Mouse (Mus musculus): Measurements from ENCODE around the gene Nfkb1.

The Nfkb1 gene

DNA sequence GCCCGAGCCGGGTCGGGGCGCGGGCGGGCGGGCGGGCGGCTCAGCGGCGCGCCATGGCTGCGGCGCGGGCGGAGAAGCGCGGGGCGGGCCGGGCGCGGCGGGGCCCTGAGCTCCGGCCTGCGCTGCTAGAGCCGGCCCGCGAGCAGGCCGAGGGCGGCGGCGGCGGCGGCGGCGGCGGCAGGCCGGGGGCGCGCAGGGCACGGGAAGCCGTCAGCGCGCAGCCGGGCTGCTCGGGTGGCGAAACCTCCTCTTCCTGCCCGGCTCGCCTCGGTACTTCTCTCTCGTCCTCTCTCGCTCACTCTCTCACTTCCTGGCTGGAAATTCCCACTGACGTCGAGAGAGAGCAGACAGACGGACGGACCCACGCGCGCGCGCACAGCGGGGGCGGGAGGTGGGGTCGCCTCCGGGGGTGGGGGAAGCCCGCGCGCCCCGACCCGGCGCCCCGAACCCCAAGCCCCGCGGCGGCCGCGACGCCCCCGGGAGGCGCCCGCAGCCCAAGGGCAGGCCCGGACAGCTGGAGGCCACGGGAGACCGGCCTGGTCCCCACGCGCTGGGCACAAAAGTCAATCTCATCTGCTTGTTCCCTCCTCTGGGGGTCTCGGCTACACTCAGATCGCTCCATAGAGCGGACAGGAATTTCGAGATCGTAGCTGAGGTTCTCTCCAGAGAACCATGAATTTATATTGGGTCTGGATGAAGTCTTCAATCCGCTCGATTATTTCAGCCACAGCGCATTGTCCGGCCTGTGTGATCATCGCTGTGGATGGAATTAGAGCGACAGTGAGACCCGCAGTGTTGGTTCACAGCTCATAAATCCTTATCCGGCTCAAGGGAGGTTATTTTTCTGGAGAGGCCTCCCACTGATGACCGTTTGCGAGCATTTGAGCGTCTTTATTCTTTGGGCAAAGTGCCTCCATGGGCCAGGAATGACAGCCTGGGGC lies at the start of gene Nfkb1:
Gene Nfkb1 (minus strand): TSS at position 357 of the 941 bp plus-strand sequence.
- peak; percentile 77 to 81 for DNase-seq

DNA sequence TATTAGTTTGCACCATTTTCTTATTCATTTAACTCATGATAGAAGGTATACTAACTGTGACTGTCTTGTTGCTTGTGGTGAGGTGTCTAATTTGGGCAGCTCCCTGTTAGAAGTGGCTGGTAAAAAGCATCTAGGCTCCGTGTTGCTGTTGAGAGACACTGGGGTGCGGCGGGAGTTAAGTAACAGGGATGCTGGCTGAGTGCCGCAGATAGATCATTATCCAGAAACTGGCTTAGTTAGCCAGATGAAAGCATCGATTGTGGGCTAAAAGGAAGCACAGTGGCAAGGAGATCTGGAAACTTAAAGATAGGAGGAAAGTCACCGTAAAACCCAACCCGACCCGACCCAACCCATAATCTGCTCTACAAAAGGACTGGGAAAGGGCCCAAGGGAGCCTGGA lies 49.4 kb upstream of the Nfkb1 start:
- DNase-seq, result no peak

DNA sequence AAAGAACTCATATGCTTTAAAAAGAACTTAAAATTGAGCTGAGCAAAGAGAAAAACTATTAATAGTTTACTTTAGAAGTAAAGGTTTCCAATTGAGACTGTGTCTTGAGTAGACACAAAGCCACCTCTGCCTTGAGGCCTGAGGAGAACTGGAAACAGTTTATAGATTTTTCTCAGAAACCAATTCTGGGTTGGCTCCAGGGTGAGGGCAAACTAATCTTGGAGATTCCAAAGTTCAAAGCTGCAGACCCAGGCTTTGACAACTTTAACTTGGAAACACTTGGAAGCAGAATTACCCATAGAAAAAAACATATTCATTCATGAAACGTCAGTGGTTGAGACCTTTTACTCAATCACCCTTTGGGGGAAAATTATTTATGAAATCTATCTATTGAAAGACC lies 43.4 kb upstream of the Nfkb1 start:
- DNase-seq, result no peak

DNA sequence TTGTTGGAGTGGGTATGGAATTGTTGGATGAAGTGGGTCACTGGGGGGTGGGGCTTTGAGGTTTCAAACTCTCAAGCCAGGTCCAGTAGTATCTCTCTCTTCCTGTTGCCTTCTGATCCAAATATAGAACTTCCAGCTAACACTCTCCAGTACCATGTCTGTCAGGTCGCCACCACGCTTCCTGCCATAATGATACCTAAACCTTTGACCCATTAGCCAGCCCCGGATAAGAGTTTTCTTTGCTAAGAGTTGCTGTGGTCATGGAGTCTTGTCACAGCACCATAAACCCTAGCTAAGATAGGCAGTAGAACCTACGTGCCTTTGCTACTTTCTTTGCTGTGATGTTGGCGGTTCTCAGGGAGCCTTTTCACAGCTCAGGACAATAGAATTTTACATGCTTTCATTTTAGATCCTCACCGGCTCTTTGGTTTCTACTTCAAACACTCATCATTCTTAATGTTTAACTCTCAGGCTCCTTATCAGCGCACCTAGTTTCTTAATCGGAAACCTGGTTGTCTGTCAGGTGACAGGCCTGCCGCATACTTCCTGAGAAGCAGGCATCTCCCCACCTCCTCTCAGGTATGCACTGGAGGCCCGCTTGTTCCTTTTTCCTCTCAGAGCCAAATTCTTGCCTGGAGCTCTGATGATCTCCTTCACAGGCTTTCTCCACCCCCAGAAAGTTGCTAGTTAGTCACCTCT lies 41.5 kb upstream of the Nfkb1 start:
- DNase-seq, result peak; percentile 58 to 66

DNA sequence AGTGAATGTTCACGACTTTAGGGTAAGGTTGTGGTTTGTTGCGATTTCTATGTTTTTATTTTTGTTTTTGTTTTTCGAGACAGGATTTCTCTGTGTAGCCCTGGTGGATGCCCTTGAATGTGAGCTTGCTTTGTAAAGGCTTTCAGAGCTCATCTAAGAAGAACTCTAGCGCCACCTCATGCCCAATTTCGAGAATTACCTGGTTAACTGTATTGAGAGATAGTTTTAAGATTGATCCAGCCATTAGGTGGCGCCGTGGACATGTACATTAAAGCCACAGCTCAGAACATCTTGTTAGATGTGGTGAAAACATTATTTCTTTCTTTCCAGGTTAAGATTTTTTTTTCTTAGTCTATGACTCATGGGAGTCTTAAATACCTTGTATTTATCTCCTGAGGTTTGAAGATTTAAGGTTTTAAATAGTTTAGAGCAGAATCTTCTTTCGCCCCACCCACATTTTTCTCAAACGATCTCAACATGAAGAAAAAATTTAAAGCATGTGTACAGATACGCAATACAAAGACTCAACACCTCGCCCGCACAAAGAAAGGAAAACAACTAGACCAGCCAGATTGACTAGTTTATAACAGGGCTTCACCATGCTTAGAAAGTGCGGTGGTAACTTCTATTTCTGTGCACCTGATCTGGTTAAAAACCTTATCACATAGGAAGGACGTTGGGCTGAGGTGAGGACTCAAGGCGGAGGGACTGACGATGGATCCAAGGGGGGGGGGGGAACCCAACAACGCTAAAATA lies 40.1 kb upstream of the Nfkb1 start:
- DNase-seq, result peak; percentile 87 to 95

DNA sequence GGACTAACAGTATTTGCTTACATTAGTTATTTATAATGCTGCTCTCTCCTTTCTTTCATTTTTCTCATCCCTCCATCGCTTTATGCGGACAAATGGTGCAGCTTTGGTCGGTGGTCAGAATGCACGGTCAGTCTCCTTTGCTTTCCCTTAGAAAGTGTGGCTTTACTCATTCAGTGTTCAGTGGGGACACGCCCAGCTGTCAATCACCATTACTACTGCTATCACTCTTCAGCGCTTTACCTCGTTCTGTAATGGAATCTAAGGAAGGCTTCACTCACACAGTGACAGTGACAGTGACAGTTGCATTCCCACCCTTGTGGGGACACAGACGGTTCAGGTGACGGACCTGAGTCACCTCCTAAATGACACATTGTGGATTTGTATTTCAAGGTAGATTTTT lies 39.4 kb upstream of the Nfkb1 start:
- no peak for DNase-seq

DNA sequence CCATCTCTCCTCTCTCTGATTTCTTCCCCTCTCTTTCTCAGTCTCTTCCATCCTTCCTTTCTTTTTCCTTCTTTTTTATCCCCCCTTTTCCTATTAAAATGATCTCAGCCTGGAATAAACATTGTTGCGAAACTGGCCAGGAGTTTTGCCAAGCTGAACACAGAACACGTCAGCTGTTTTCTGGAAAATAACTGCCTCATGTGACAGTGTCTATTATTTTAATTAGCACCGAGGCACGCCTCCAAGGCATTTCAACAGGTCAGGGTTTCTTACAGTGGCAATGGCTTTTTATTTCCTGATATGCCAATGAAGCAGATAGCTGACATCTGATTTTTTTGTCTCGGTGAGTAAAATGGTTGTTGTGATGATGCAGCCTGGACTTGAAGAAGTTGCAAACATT lies 38.2 kb upstream of the Nfkb1 start:
- peak; percentile 60 to 67 for DNase-seq

DNA sequence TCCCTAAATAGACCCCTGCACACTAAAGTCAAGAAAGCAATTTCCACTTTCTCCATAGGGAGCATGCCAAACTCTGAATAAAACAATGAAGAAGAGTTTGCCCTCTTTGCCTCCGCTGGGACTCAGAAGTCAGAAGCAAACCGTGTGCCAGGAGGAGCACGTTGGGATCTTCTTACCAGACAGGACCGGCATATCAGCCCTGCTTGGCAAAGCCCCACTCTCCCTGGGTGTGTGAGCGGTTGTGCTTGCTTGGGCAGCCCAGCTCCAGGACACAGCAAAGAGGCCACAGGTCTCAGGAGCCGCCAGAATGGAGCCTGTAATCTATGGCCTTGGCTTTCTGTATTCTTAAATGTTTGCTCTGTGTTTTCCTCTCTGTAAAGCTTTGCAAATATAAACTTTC lies 37.6 kb upstream of the Nfkb1 start:
- no peak for DNase-seq

DNA sequence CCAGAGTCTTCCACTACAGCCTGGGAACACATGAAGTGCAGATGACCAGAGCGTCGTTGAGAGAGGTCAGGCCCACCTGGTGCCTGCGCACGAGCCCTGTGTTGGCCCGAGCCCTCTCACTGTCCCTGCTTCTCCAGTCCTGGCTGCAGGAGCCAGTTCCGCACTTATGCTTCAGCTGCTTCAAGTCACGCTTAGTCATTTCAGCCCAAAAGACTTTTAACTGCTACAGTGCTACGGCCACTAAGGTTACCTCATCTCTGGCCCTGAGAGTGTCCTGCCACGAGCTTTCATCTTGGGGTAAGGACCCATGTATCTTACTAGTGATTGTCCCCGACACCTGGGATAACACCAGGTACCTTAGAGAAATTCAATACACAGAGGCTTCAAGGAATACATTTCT lies 36.0 kb upstream of the Nfkb1 start:
- no peak for DNase-seq

DNA sequence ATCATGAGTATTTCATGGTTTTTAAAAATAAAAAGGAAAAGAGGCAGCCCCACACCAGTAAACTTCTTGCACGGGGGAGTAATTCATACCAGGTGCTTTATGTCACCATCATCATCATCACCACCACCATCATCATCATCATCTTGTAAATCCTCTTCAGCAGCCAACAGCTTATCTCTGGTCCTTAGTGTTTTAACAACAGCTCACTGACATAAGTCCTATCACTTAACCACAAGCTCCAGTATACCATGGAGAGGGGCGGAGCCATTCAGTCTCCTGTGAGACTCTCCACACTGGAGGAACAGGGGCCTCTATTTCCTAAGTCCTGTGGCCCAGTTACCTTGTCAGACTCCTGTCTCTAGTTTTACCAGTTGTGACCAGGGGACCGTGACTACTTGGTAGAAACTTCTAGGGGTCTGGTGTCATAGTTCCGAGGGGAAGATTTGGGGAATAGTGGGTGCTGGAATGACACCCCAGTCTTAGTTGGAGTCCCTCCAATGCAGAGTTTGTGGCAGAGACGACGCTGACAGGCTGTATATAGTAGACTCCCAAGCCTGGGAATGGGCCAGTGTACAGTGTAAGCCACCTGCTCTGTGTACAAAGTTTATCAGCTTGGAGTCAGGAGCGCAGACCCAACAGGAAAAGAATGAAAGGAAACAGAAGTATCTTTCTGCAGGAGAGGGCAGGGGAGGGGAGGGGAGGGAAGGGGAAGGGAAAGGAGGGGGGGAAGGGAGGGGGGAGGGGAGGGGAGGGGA lies 35.4 kb upstream of the Nfkb1 start:
- no peak for DNase-seq

DNA sequence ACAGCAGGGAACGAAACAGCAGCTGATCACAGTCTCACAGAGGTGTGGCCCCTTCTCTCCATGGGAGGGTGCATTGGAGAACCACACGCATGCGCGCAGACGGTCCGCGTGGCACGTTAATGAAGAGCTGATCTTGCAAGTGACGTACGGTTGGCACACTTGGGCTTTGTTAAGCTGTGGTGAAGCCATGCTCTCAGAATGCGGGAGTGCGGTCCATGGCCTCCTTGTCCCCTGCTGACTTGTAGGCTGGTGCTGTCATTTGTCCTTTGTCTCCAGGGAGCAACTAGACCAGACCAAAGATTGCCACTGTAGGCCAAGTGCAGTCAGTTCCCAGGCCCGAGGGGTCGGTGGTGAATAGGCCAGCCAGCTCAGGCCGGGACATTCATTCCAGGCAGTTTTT lies 34.7 kb upstream of the Nfkb1 start:
- DNase-seq, result no peak

DNA sequence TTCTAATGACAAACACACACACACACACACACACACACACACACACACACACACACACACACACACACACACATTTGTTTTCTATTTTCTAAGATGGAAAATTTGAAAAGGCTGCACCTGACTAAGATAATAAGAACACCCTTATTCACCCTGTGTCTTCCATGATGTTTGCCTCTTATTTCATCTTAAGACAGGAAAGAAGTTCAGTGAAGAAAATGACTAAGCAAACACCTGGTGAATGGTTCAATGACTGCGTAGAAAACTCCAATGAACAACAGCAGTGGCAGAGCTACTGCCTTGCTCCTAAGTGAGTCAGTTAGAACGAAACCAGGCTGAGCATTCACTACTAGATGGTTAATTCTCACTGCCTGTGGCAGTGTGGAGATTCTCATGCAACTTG lies 30.8 kb upstream of the Nfkb1 start:
- DNase-seq, result no peak

DNA sequence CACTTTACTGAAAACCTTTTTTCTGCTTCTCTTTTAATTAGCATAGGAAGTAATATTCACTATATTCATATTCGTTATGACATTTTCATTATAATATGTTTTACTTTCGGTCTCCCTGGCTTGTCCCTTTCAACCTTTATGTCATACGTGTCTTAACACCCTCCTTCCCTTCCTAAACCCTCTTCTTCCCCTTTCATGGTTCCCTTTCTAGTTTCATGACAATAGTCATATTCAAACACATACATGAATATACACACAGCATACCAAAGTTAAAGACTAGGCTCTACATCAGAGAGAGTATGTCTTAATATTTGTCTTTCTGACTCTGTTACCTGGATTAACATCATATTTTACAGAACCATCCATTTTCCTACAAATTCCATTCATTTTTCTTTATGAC lies 28.6 kb upstream of the Nfkb1 start:
- DNase-seq, result no peak

DNA sequence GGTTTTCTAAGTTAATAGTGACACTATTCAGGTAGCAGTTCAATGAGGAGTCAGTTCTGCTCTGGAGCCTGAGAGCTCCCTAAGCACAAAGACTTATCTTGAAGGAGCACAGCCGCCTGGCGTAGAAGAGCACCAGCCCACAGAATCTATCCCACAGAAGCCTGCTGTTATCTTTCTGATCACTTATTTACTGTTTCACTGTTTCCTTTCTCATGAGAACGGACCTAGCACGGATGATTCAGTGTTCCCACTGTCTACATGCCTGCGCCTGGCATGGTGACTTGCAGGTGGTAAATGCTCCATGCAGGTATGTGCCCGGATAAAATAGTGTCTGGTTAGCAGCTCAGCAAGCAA lies 27.8 kb upstream of the Nfkb1 start:
- DNase-seq, result no peak

DNA sequence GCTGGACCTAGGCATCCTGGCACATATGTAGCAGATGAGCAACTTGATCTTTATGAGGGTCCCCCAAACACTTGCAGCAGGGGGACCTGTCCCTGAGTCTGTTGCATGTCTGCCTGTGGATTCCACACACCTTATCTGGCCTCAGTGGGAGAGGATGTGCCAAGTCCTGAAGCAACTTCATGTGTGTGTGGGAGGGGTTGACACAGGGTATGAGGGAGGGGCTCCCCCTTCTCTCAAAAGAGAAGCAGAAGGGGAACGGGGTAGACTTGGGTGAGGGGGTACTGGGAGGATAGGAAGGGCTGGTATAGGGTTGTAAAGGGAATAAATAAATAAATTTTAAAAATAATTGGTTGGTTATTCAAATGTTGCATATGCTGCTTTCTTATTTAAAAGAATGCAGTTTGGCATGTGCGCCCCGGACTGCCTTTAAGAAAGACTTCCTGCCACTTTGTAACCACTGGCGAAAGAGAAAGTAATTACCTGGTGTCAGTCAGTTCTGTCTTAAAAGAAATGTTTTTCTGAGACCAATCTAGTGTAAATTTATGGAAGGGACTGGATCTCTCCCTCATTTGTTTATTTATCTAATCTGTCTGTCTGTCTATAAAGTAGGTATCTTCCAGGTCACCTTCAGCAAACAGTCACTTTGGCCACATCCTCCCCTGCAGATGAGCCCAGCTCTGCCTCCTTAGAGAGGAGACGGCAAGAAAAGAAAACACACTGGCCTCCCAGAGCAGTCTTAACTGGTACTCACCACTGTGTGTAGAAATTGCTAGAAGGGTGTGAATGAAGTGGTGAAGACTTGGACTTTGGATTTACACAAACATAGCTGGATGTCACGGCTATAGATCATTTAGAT lies 27.2 kb upstream of the Nfkb1 start:
- no peak for DNase-seq

DNA sequence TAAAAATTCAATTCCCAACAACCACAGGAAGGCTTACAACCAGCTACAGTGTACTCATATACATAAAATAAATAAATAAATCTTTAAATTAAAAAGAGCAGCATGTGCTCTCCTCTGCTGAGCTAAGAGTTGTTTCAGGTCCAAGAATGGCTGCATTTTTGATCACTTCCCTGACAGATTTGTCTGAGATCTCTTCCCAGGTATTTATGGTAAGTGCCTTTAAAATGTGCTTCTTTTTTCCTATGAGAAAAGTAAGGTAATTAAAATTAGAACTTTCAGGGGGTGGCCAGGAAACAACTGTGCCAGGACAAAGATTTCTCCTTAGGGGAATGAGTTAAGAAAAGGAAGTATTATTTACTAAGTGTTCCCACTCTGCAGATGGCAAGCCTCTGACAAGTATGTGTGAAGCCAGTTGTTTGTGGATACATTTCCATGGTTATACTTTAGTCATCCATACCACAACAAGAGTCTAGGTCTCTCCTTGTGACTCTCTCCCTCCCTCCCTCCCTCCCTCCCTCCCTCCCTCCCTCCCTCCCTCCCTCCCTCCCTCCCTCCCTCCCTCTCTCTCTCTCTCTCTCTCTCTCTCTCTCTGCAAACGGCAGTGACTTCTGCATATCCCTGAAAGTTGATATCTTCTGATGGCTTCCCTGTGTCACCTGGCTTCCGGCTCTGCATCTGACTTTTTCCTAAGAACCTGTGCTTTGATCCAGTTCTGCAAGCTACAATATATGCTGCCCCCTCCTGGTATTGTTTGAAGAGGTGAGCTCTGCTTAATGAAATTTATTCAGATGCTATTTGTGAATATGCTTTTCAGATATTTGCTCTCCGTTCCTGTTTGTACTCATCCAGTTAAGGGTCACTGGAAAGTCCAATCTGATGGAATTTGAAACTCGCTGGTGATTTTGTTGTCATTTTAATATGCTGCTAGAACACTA lies 21.9 kb upstream of the Nfkb1 start:
- peak in 1 of 2 experiments; percentile 31 for DNase-seq

DNA sequence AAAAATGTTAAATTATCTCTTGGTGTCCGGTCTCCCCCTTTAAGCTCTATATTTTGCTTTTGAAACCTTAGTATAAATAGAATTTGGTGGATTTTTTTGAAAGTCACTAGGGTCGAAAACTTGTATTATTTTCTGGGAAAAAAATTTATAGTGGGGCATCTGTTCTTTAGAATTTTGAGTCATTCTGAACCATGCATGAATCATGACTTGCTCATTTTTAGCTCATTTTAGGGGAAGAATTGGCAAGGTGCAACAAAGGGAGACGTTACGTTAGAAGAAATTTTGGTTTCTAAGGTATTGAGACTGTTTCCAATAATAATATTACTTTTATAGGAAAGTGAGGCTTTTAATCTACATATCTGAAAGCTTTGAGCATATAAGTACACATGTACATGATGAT lies 20.3 kb upstream of the Nfkb1 start:
- no peak for DNase-seq

DNA sequence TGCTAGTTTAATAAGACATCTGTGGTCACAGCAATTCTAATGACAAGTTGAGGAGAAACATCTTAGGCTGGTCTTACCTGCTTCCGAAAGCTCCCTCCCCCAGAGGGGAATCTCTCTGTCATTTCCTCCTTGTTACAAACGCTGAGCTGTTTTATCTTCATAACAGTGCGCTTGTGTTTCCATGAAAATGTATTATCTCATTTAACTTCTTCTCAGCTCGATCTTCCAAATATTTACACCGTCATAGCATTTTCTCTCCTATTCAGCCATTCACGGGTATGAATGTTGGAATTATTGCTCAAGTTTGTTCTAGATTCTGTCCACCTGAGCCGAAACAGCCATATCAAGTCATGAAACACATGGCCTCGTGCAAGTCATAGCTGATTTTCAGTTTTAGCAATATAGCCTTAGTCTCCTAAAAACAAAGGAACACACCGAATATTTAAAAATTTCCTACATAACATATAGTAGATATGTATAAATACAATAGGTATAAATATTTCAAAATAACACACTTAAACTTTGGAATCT lies 19.8 kb upstream of the Nfkb1 start:
- no peak for DNase-seq

DNA sequence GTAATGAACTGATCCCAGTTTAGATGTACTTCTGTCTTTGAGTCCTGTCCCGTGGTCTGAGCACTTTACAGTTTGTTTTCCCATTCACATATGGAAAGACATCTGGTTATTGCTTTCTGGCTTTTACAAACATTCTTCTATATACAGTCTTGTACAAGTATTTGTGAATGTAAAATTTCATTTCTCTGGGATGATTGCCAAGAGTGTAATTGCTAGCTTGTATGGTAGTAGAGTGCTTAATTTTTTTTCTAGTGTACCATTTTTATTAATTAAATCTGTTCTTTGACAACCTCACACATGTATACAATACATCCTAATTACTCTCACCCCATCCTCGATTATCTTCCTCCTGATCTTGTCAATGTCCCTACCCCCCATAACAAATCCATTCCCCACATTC lies 12.0 kb upstream of the Nfkb1 start:
- no peak for DNase-seq

DNA sequence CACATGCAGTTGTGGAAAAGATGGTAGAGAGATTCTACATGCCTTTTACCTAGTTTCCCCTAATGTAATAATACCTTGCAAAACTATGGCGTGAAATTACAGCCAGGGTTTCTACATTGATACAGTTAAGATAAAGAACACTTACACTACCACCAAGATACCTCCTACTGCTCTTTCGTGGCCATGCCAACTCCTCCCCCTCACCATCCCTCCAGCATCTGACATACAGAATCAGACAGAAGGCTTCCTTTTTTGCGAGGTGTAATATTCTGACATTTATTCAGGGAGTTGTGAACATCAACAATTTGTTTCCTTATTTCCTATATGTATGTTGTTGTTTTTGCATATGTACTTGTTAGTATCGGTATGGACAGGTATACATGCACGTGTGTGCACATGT lies 11.3 kb upstream of the Nfkb1 start:
- DNase-seq, result no peak
